Mouse (Mus musculus) stomach, postnatal 0 days (tissue): Measurements from ENCODE around the gene Dcaf12. TPM values are rescaled to one million over a fixed set of nuclear protein-coding genes. Genes with fewer than 3 reads are reported as not detected.

Experiments used
- ATAC-seq: fragments of 200-750 bp; cut with Nextera tagmentation; 2 replicates; pipeline ENCODE4 v1.8.0; 2017; ENCODE audit not compliant: low FRiP score, low TSS enrichment
- DNase-seq: peaks from one replicate; pipeline ENCODE4 v3.0.0-alpha.2; 2016; ENCODE audit warnings: low spot score
- H3K27ac ChIP-seq: fragments of 300-500 bp; sonication (generic); replicated peaks from 2 replicates; pipeline ENCODE4 v1.5.1; 2014; ENCODE audit warnings: mild to moderate bottlenecking, control low read depth
- H3K27me3 ChIP-seq: fragments of 300-500 bp; sonication (generic); 2 replicates; pipeline ENCODE4 v1.6.1; 2014; ENCODE audit warnings: low read length; ENCODE audit not compliant: control insufficient read depth, insufficient read depth
- H3K36me3 ChIP-seq: fragments of 300-500 bp; sonication (generic); 2 replicates; pipeline ENCODE4 v1.6.1; 2014; ENCODE audit warnings: low read length, mixed read lengths; ENCODE audit not compliant: control insufficient read depth, insufficient read depth
- H3K4me1 ChIP-seq: fragments of 300-500 bp; sonication (generic); replicated peaks from 2 replicates; pipeline ENCODE4 v1.6.1; 2014; ENCODE audit warnings: antibody characterized with exemption; ENCODE audit not compliant: control insufficient read depth, insufficient read depth
- H3K4me2 ChIP-seq: fragments of 300-500 bp; sonication (generic); replicated peaks from 2 replicates; pipeline ENCODE4 v1.6.1; 2014; ENCODE audit warnings: low read depth, mild to moderate bottlenecking, control low read depth, moderate library complexity
- H3K4me3 ChIP-seq: fragments of 300-500 bp; sonication (generic); 2 replicates; pipeline ENCODE4 v1.5.1; 2014; ENCODE audit warnings: low read depth, low read length, control low read depth
- H3K9ac ChIP-seq: fragments of 300-500 bp; sonication (generic); 2 replicates; pipeline ENCODE4 v1.6.1; 2014; ENCODE audit warnings: mild to moderate bottlenecking, low read length, control low read depth, mixed read lengths
- H3K9me3 ChIP-seq: fragments of 300-500 bp; sonication (generic); 2 replicates; pipeline ENCODE4 v1.6.1; 2016; ENCODE audit warnings: low read length; ENCODE audit not compliant: control insufficient read depth
- CTCF ChIP-seq: IDR thresholded peaks from 2 replicates; pipeline ENCODE4 v1.5.1; 2016; ENCODE audit warnings: antibody characterized with exemption, low read depth, mild to moderate bottlenecking, moderate library complexity
- EP300 ChIP-seq: optimal IDR thresholded peaks from 2 replicates; pipeline ENCODE3; 2016; ENCODE audit warnings: antibody characterized with exemption
- WGBS: fragments of 180-500 bp; shearing (Covaris S2); extraction: QIAGEN DNeasy Blood & Tissue Kit; methylation state at CpG from one replicate; pipeline ENCODE4 v1.1.7; 2014; 5-methylcytosine and 5-hydroxymethylcytosine counted together
- polyA plus RNA-seq: library from polyadenylated mRNA; unstranded; fragments of >200 nt; fragmentation: Nextera tagmentation; extraction: Ambion mirVana; gene quantifications from 2 replicates; pipeline ENCODE4 v1.2.1, GENCODE M21; 2015

Gene Dcaf12
- polyA plus RNA-seq, 1 experiment from 2014 or later = 32.4 TPM

DNA sequence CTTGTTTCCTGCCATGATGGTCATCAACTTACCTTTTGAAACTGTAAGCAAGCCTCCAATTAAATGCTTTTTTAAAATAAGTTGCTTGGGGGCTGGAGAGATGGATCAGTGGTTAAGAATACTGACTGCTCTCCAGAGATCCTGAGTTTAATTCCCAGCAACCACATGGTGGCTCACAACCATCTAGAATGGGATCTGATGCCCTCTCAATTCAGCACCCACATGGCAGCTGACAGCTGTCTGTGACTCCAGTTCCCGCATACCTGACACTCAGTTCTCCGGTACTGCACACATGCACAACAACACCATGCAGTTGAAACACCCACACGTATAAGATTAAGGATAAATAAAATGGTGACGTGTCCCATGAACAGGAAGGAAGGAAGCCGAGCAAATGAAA lies 3.6 kb upstream of the Dcaf12 start:
- H3K9ac ChIP-seq = no peak overlapping the region
- H3K27me3 ChIP-seq = no peaks in the 10 kb centered on the region
- no peak overlapping the region for H3K4me2 ChIP-seq
- DNase-seq (no peak), ATAC-seq (no peak)
- peaks cover 7% of the 10 kb centered on the region; the same call in 1 of the 2 replicates for H3K4me1 ChIP-seq
- 61% methylated on average over 5 of the region's 5 CpGs for WGBS
- H3K9me3 ChIP-seq = no peaks in the 10 kb centered on the region
- H3K36me3 ChIP-seq = no peaks in the 10 kb centered on the region
- H3K27ac ChIP-seq = no peak overlapping the region
- H3K4me3 ChIP-seq = no peak overlapping the region
- TF ChIP-seq EP300 = no peak
- no peak for TF ChIP-seq CTCF

DNA sequence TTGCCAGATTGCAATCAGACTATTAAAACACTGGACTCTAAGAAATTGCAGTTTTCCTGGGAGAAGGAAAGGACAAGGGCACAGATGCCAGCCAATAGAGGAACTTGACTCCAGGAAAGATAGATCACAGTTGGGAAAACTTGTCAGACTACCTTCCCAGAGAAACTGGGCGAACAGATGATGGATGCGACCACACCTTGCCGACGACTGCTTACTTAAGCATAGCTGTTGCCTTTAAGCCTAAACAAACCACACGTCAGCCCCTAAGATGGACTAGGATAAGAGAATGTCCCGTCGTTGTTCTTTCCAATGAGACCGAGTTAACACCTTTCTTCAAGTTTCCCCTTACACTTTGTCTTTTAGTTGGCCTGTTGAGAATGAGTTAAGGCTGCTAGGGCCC lies 484 bp upstream of the Dcaf12 start:
- H3K9me3 ChIP-seq = no peaks in the 10 kb centered on the region
- no peaks in the 10 kb centered on the region for H3K36me3 ChIP-seq
- 15% methylated on average over 8 of the region's 8 CpGs for WGBS
- ATAC-seq = peak; percentile 48
- TF ChIP-seq EP300 (no peak), CTCF (no peak)
- peak; percentile 58 for DNase-seq
- peak overlapping the region; percentile 100 for H3K27ac ChIP-seq
- H3K4me3 ChIP-seq = peak overlapping the region; percentile 76
- peaks cover 7% of the 10 kb centered on the region; the same call in 1 of the 2 replicates for H3K4me1 ChIP-seq
- peak overlapping the region; percentile 51 for H3K9ac ChIP-seq
- peak overlapping the region; percentile 58 for H3K4me2 ChIP-seq
- no peaks in the 10 kb centered on the region for H3K27me3 ChIP-seq

DNA sequence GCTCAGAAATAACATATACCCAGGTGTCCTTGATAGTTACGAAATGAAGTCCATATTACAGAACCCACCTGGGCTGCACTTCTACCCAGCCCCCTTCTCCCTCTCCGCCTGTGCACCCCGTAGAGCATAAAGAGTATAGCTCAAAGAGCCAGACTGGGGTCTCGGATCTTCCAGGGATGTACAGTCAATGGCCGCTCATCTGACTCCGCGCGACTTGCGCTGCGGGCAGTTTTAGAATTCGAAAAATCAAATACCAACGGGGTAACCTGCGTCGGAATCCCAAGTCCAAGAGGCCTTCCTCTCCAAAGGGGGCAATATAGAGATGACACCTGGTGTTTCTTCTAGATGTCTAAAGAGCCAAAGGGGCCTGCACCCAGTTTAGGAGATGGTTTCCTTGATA lies 967 bp downstream of the Dcaf12 start:
- WGBS = 10% methylated on average over 14 of the region's 14 CpGs
- DNase-seq (no peak), ATAC-seq (no peak)
- H3K27me3 ChIP-seq = no peaks in the 10 kb centered on the region
- H3K36me3 ChIP-seq = no peaks in the 10 kb centered on the region
- TF ChIP-seq CTCF (no peak), EP300 (no peak)
- no peaks in the 10 kb centered on the region for H3K9me3 ChIP-seq
- H3K4me1 ChIP-seq = peaks cover 7% of the 10 kb centered on the region; the same call in 1 of the 2 replicates
- peak overlapping the region; percentile 98 for H3K9ac ChIP-seq
- H3K4me3 ChIP-seq = peak overlapping the region; percentile 76
- H3K27ac ChIP-seq = peak overlapping the region; percentile 100
- peak overlapping the region; percentile 86 for H3K4me2 ChIP-seq

DNA sequence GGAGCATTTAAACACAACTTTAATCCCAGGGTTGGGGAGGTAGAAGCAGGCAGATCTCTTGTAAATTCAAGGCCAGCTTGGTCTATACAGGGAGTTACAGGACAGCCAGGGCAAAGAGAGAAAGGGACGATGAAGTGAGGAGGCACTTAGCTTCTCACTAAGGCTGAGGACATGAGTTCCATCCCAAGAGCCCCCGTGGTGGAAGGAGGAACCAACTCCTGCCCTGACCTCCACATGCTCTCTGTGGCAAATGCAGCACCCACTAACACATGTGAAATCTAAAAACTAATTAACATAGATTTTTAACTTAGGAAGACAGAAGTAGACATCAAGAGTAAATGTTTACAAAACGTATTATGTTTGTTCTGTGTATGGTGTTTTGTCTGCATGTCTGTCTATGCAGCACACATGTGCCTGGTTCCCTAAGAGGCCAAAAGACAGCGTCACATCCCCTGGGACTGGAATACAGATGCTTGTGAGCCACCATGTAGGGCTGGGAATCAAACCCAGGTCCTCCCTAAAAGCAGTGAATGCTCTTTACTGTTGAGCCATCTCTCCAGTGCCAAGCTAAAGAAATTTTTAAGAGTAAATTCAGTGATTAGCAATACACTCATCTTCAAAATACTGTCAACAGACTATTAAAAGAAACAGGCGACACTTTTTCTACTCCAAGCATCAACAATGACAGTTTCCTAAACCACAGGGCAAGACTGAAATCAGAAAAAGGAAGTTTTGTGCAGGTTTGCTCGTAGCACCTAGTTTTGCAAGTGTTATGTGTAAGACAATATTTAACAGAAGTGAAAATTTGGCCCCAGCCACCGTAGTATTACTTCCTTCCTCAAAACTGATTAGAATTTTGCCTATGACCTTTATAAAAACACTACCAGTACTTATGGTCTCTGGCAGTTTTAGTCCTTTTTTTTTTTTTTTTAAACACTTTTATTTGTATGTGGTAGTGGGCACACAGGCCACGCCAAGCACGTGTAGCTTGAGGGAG lies 3.8 kb downstream of the Dcaf12 start:
- TF ChIP-seq CTCF = no peak
- TF ChIP-seq EP300 = no peak
- H3K4me2 ChIP-seq = no peak overlapping the region
- ATAC-seq (no peak), DNase-seq (no peak)
- no peak overlapping the region for H3K4me3 ChIP-seq
- no peak overlapping the region for H3K27ac ChIP-seq
- H3K9me3 ChIP-seq = no peaks in the 10 kb centered on the region
- H3K27me3 ChIP-seq = no peaks in the 10 kb centered on the region
- H3K36me3 ChIP-seq = no peaks in the 10 kb centered on the region
- WGBS = 85% methylated on average over 9 of the region's 9 CpGs
- H3K4me1 ChIP-seq = peaks cover 7% of the 10 kb centered on the region; the same call in 1 of the 2 replicates
- no peak overlapping the region for H3K9ac ChIP-seq

DNA sequence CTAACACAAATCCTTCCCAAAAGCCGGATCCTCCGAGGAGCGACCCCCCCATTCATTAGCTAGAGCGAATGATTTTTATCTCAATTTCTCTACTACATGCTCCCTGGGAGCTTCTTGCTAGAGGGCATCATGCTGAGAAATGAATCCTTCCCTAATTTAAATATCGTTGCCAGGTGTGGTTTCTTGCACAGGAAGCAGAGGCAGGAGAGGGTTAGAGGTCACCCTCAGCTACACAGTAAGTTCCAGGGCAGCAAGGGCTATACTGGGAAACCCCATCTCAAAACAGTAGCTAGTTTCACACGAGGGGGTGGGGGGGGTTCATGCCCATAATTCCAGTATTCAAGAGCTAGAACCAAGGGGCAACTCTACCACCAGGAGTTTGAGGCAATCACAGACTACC lies 7.3 kb downstream of the Dcaf12 start:
- Histone ChIP-seq H3K27me3 (no peaks in the 10 kb centered on the region), H3K4me1 (no peaks in the 10 kb centered on the region), H3K9ac (no peak overlapping the region), H3K4me3 (no peak overlapping the region), H3K4me2 (no peak overlapping the region), H3K27ac (no peak overlapping the region), H3K36me3 (no peaks in the 10 kb centered on the region; the same call in 1 of the 2 replicates), H3K9me3 (no peaks in the 10 kb centered on the region)
- DNase-seq (no peak), ATAC-seq (no peak)
- 86% methylated on average over 6 of the region's 6 CpGs for WGBS
- TF ChIP-seq EP300 (no peak), CTCF (no peak)

DNA sequence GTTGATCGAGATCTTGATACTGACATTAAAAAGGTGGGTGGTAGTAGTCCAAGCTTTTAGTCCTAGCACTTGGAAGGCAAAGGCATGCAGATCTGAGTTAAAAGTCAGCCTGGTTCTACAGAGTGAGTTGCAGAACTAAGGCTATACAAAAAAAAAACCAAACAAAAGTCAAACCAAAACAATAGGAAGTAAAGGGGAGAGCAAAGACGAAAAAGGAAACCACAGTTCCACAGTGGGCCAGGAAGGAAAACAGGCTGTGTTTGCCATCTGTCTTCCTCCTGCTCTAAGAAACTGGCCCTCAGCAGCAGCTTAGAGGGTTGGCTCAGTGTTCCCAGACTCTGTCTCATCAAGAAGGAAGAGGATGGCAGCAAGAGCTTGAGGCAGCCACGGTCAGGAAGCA lies 10.4 kb downstream of the Dcaf12 start:
- no peak overlapping the region for H3K4me3 ChIP-seq
- H3K9ac ChIP-seq = no peak overlapping the region
- H3K9me3 ChIP-seq = no peaks in the 10 kb centered on the region
- no peaks in the 10 kb centered on the region for H3K27me3 ChIP-seq
- TF ChIP-seq CTCF = no peak
- no peak for TF ChIP-seq EP300
- H3K36me3 ChIP-seq = peaks cover 18% of the 10 kb centered on the region
- H3K27ac ChIP-seq = no peak overlapping the region
- H3K4me2 ChIP-seq = no peak overlapping the region
- DNase-seq (no peak), ATAC-seq (no peak)
- WGBS = 54% methylated on average over 3 of the region's 3 CpGs
- H3K4me1 ChIP-seq = no peaks in the 10 kb centered on the region
